Mouse (Mus musculus) naive thymus-derived CD4-positive, alpha-beta T cell, adult 2 months (primary cell): ENCODE results near the gene Slc25a3.

ENCODE experiments used
- DNase-seq: peaks from one replicate; pipeline ENCODE4 v3.0.0-alpha.2; 2011; ENCODE audit warnings: low read depth

Gene Slc25a3

DNA sequence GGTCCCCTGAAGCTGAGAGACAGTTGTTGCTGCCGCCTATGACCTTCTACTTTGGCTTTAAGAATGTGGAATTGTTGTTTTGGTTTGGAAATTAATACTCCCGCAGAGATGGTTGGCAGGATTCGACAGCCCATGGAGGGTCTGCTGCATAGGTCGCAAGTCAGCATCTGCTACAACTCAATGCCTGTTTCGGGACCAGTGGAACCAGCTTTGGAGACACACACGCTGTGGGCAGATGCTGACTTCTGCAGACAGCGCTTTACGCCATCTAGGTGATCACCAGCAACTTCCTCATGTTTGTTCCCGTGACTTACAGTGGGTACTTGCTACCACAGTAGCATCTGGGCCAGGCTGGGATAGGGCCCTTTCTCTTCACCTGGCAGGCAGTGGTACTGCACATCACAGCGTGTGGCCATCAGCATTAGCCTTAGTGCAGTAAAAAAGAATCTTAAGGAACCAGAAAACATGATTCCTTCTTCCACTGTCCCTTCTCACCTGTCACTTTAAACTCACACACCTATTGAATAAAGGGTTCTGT, 18.9 kb upstream of the Slc25a3 start:
- DNase-seq: peak; percentile 26

GRCm38 (mm10) chr10:91141564-91141963, 17.7 kb upstream of the Slc25a3 start:
- DNase-seq: peak; percentile 84

- no peak for DNase-seq
Observed at GRCm38 (mm10) chr10:91139148-91139766, 15.4 kb upstream of the Slc25a3 start.

DNA sequence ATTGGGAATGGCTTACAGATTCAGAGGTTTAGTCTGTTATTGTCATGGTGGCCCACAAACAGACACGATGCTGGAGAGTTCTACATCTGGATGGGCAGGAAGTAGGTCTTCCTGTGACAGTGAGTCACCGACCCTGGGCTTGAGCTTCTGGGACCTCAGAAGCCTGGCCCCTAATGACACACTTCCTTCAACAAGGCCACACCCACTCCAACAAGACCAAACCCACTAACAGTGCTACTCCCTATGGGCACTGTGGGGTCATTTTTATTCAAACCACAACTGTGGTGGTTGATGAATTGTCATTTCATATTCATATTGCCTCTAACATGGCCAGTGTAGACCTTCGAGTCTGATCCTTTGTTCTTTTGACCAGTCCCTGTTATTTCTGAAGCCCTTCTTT, 14.5 kb upstream of the Slc25a3 start:
- no peak for DNase-seq

DNA sequence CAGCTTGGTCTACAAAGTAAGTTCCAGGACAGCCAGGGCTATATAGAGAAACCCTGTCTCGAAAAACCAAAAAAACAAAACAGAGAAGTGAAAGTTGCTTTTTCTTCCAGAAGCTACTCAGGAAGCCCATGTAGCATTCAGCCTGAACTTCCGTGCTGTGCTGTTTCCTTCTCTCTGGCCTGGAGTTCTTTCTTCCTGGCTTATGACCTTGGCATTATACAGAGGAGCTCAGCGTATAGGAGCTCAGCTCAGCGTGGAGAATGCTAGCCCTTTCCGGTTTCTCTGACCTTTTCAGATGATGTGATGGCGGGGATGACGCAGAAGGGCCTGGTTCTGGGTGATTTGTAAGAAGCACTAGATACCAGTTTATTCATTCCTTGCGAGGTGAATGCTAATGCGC, 13.5 kb upstream of the Slc25a3 start:
- no peak for DNase-seq

GRCm38 (mm10) chr10:91135302-91135972, 11.6 kb upstream of the Slc25a3 start:
- DNase-seq: no peak

GRCm38 (mm10) chr10:91131565-91131964, 7.7 kb upstream of the Slc25a3 start:
- no peak for DNase-seq

DNA sequence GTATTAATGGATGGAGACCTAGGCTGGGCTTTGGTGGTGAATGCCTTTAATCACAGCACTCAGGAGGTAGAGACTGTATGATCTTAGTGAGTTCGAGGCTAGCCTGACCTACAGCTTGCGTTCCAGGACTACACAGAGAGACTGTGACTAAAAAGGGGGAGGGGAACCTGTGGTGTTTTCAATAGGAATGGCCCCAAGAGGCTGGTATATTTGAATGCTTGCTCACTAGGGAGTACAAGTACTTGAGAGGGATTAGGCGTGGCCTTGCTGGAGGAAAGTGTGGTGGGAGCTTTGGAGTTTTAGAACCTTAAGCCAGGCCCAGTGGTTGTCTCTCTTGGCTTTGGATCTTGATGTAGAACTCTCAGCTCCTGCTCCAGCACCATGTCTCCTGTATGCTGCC, 6.9 kb upstream of the Slc25a3 start:
- no peak for DNase-seq

DNA sequence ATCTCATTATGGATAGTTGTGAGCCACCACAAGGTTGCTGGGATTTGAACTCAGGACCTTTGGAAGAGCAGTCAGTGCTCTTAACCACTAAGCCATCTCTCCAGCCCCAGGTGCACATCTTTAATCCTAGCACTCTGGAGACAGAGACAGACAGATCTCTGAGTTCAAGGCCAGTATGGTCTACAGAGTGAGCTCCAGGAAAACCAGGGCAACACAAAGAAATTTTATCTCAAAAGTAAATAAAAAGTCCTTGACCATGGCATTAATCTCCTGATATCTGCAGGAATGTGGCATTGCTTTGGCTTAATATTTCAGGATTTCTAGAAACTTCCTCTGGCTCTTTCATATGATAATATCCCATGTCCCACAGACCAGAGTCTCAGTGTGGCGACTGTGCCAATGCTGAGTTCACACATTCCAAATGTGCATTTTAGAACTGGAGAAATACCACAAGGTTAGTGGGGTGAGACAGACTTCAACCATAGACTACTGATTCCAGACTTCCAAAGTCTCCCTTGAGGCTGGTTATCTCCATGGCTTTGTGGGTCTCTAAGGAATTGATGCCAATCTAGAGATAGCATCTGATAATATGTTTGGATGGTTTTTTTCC, 4.8 kb upstream of the Slc25a3 start:
- DNase-seq: no peak

- DNase-seq: no peak
Observed at GRCm38 (mm10) chr10:91127395-91127794, 3.5 kb upstream of the Slc25a3 start.

GRCm38 (mm10) chr10:91126618-91127355, 2.9 kb upstream of the Slc25a3 start:
- no peak for DNase-seq

DNA sequence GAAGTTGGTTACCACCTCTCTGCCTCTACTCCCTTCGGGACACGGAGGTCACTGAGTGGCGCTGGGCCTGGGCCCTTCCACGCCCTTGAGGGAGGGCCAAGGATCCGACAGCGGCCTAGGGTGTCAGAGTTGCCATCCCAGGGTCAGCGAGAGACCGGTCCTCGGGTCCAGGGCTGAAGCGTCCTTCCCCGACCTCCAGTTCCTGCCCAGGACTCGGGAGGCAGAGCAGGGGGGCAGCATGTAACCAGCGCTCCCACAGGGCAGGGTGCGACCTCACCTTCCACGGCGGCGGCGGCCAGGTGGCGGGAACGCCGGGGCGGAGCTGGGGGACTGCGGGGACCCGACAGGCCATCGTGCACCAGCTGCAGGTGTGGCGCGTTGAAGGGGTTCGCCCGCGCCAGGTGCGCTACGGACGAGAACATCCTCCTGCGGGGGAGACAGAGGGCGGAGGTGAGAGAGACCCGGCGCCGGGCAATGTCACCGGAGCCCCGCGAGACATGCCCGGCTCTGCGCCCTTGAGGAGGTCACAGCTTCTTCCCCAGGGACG, 505 bp downstream of the Slc25a3 start:
- DNase-seq: no peak

DNA sequence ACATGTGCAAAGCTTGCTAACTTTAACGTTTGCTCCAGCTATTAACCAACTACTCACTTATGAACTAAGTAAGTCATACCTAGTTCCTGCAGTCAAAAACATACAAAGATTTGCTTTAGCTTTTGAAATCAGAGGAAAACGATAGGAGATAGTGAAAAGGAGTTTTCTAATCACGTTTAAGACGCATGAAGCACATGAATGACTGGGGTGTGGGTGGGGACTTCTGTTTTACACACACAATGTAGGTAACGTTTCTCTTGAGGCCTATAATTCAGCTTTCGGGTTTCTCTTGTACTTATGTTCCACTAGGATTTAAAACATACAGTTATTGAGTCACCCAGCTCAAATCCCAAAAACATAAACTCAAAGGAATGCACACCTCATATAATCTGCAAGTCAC, 1.2 kb downstream of the Slc25a3 start:
- peak; percentile 56 for DNase-seq

DNA sequence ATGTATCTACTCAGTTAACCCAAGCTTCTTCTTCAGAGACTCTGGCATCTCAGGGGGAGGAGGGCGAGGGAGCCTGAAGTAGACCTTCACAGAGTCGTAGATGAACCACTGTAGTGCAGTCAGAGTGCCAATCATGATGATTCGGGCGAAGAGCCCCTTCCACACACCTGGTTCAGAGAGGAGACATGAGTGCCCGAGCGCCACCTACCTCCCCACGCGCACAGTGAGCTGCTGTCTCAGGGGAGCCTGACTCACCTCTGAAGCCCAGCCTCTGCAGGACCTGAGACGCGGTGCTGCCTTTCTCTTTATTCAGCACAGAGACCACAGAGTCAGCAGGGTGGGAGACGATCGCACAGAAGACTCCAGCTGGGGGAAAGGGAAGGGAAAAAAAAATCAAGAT, 6.9 kb downstream of the Slc25a3 start:
- DNase-seq: no peak

GRCm38 (mm10) chr10:91109841-91110240, 14.0 kb downstream of the Slc25a3 start:
- DNase-seq: no peak

- DNase-seq: no peak
Observed at GRCm38 (mm10) chr10:91105981-91106380, 17.9 kb downstream of the Slc25a3 start.

DNA sequence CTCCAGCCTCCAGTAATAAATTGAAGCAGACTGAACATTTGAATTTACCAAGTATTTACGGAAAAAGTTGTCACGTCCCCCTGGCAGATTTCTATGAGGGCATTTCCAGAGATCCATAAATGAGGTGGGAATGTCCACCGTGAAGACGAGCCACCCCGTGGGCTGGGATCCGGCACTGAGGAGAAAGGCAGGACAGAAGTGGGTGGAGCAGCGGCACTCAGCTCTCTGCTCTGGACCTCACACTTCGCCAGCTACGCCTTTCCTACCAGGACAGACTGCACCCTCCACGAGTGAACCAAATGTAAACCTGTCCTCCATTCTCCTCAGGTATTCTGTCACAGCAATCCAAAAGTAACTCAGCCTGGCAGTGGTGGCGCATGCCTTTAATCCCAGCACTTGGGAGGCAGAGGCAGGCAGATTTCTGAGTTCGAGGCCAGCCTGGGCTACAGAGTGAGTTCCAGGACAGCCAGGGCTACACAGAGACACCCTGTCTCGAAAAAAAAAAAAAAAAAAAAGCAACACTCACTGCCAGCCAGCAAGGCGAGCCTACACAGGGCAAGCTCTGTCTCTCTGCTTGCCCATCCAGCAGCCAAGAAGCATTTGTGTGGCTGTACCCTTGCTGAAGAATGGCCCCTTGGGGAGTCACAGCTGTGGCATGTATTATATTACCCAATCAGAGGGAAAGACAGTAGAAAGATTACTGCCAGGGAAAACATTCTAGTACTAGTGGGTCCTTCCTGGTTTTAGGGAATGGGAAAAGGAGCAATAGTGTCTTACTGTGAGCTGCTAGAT, 20.9 kb downstream of the Slc25a3 start:
- no peak for DNase-seq

GRCm38 (mm10) chr10:91101936-91102335, 21.9 kb downstream of the Slc25a3 start:
- DNase-seq: no peak

GRCm38 (mm10) chr10:91100101-91100500, 23.8 kb downstream of the Slc25a3 start:
- DNase-seq: no peak

DNA sequence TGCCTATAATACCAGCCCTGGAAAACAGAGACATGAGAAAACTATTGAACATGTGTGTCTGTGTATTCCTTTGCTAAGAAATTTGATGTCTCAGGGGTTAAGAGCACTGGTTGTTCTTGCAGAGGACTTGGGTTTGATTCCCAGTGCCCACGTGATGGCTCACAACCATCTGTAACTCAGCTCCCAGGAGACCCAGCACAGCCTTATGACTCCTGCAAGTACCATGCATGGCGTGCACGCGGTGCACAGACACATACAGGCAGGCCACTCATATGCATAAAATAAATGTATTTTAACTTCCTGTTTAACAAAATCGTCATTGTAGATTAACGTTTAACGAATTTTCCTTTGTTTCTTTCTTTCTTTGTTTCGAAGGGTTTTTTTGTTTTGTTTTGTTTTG, 25.8 kb downstream of the Slc25a3 start:
- DNase-seq: no peak
